Mouse (Mus musculus): ENCODE data around the gene Selenow. TPM values are rescaled to one million over a fixed set of nuclear protein-coding genes. Genes with fewer than 3 reads are reported as not detected.
A peak's percentile ranks its signal among the peaks of the same experiment; 100 is the strongest.

The Selenow gene
- polyA plus RNA-seq, 1 experiment from 2014 or later: 739 TPM

DNA sequence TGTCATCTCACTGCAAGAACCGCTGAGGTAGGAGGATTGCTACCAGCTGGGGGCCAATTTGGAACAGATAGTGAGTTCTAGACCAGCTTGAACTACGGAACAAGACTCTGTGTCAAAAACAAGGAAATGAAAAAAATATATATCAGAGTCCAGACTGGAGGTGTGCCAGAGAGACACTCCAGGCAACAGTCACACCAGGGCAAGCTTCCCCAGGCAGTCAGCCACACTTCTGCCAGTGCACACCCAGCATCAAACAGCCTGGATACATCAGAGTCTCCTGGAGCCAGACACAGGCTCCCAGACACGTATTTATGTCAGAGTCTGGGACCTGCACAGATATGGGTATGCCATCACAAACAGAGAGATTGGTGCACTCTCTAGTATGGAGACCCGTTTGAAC is 39.0 kb upstream of the Selenow start:
- WGBS: 50% methylated on average over 4 of the region's 4 CpGs
- Histone ChIP-seq H3K4me2 (ENCODE audit: low read depth, low read length) (no peak overlapping the region), H3K4me3 (replicated peaks; ENCODE audit: low read length) (no peak overlapping the region), H3K36me3 (ENCODE audit: control insufficient read depth, insufficient read depth, low read length) (peaks cover 13% of the 10 kb centered on the region; the same call in 1 of the 2 replicates), H3K9ac (ENCODE audit: low read length) (no peak overlapping the region), H3K27me3 (ENCODE audit: control insufficient read depth, insufficient read depth, low read length) (no peaks in the 10 kb centered on the region), H3K27ac (ENCODE audit: low read length) (peak overlapping the region; percentile 98), H3K4me1 (ENCODE audit: control insufficient read depth, insufficient read depth, low read length) (peaks cover 44% of the 10 kb centered on the region), H3K9me3 (replicated peaks; ENCODE audit: control insufficient read depth, low read length) (no peaks in the 10 kb centered on the region)
- ATAC-seq (ENCODE audit: insufficient read depth, low FRiP score): no peak

DNA sequence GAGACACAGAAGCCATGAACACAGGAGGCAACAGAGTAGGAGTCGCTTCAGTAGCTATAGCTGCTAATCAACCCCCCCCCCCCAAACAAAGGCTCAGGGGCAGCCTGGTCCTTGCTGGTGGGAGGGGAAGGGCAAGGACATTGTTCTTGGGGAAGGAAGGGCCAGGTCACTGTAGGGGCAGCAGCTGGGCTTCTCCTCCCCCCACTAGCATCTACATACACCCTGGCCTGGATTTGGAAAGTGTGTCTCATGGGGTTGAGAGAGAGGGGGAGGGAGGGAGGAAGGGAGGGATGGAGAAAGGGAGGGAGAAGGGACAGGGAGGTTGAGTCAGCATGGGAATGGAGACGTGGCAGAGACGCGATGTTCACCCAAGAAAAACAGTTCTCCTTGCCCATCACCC is 38.5 kb upstream of the Selenow start:
- no peaks in the 10 kb centered on the region for H3K27me3 ChIP-seq (ENCODE audit: control insufficient read depth, insufficient read depth, low read length)
- H3K4me1 ChIP-seq (ENCODE audit: control insufficient read depth, insufficient read depth, low read length): peaks cover 43% of the 10 kb centered on the region
- ATAC-seq (ENCODE audit: insufficient read depth, low FRiP score): no peak
- H3K27ac ChIP-seq (ENCODE audit: low read length): 0 out of 2 replicates have a peak overlapping the region, but pooled peaks have one; percentile 98
- no peak overlapping the region for H3K9ac ChIP-seq (ENCODE audit: low read length)
- no peak overlapping the region for H3K4me3 ChIP-seq (replicated peaks; ENCODE audit: low read length)
- H3K4me2 ChIP-seq (ENCODE audit: low read depth, low read length): no peak overlapping the region
- H3K36me3 ChIP-seq (ENCODE audit: control insufficient read depth, insufficient read depth, low read length): peaks cover 13% of the 10 kb centered on the region; the same call in 1 of the 2 replicates
- WGBS: 39% methylated on average over 4 of the region's 4 CpGs
- H3K9me3 ChIP-seq (replicated peaks; ENCODE audit: control insufficient read depth, low read length): no peaks in the 10 kb centered on the region

DNA sequence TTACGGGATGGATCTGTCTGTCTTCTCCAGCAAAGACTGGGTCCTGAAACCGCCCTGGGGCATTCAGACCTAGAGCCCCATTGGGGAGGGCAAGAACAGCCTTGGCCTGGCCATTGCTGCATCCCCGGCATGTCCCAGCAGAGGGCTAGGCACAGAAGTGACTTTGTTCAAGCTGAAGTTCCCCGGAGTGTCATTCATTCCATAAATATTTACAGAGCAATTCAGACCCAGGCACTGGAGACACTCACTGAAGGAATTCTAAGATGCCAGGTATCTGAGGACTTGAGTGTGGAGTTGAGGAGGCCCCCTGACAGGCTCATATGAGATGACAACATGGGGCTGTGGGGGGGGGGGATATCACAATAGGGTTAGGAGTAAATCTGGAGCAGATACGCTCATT is 33.9 kb upstream of the Selenow start:
- Histone ChIP-seq H3K4me2 (ENCODE audit: low read depth, low read length) (no peak overlapping the region), H3K36me3 (ENCODE audit: control insufficient read depth, insufficient read depth, low read length) (peaks cover 26% of the 10 kb centered on the region), H3K9ac (ENCODE audit: low read length) (no peak overlapping the region), H3K27ac (ENCODE audit: low read length) (no peak overlapping the region; the same call in 1 of the 2 replicates), H3K9me3 (replicated peaks; ENCODE audit: control insufficient read depth, low read length) (peaks cover 3% of the 10 kb centered on the region; the same call in 1 of the 2 replicates), H3K27me3 (ENCODE audit: control insufficient read depth, insufficient read depth, low read length) (no peaks in the 10 kb centered on the region), H3K4me3 (replicated peaks; ENCODE audit: low read length) (no peak overlapping the region), H3K4me1 (ENCODE audit: control insufficient read depth, insufficient read depth, low read length) (0 out of 2 replicates have a peak, but pooled peaks cover 7% of the 10 kb centered on the region)
- 63% methylated on average over 5 of the region's 5 CpGs for WGBS
- no peak for ATAC-seq (ENCODE audit: insufficient read depth, low FRiP score)

DNA sequence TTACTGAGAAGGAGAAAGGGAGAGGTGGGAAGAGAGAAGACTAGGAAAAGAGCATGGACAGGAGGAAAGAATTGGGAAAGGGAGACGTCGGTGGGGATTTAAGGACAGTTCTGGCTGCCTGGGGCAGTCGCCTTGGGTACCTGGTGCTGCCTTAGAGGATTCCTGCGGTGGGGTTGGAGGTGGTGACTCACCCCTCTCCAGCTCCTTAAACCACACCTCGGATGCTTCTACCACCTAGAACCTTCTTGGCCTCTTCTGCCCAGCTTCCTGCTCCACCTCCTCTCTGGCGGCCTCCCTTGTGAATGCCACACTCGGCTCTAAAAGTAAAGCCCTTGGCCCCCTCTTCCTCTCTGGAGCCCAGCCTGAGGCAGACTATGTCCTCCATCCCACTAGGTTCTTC is 33.3 kb upstream of the Selenow start:
- Histone ChIP-seq H3K27ac (ENCODE audit: low read length) (peak overlapping the region; percentile 42), H3K27me3 (ENCODE audit: control insufficient read depth, insufficient read depth, low read length) (no peaks in the 10 kb centered on the region), H3K36me3 (ENCODE audit: control insufficient read depth, insufficient read depth, low read length) (peaks cover 26% of the 10 kb centered on the region), H3K4me3 (replicated peaks; ENCODE audit: low read length) (no peak overlapping the region), H3K9ac (ENCODE audit: low read length) (0 out of 2 replicates have a peak overlapping the region, but pooled peaks have one; percentile 22), H3K9me3 (replicated peaks; ENCODE audit: control insufficient read depth, low read length) (peaks cover 3% of the 10 kb centered on the region; the same call in 1 of the 2 replicates), H3K4me2 (ENCODE audit: low read depth, low read length) (peak overlapping the region; percentile 40), H3K4me1 (ENCODE audit: control insufficient read depth, insufficient read depth, low read length) (0 out of 2 replicates have a peak, but pooled peaks cover 4% of the 10 kb centered on the region)
- WGBS: 33% methylated on average over 7 of the region's 7 CpGs
- ATAC-seq (ENCODE audit: insufficient read depth, low FRiP score): peak; percentile 23; the same call in 1 of the 2 replicates

DNA sequence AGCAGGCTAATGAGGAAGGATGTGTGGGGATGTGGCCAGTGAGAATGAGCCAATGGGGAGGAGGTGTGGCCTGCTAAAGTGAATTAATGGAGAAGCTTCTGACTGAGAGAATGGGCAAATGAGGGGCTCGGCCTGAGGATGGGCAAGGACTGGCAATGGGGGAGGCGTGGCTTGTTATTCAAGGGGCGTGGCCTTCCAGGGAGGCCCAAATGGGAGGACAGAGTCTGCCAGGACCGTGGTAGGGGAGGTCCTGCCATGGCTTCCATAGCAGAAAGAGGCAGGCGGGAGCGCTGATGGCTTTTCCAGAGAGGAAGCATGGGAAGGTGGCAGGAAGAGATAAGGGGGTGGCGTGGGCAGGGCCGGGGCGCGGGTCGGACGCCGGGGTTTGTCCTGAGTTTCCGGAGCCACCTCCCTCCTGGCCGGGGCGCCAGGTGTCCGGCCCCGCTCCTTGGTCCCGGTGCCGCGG is 32.8 kb upstream of the Selenow start:
- peak overlapping the region; percentile 42 for H3K27ac ChIP-seq (ENCODE audit: low read length)
- peaks cover 3% of the 10 kb centered on the region; the same call in 1 of the 2 replicates for H3K9me3 ChIP-seq (replicated peaks; ENCODE audit: control insufficient read depth, low read length)
- 14% methylated on average over 21 of the region's 21 CpGs for WGBS
- peaks cover 27% of the 10 kb centered on the region for H3K36me3 ChIP-seq (ENCODE audit: control insufficient read depth, insufficient read depth, low read length)
- H3K4me2 ChIP-seq (ENCODE audit: low read depth, low read length): peak overlapping the region; percentile 40
- peak; percentile 56 for ATAC-seq (ENCODE audit: insufficient read depth, low FRiP score)
- 0 out of 2 replicates have a peak overlapping the region, but pooled peaks have one; percentile 3 for H3K4me3 ChIP-seq (replicated peaks; ENCODE audit: low read length)
- 0 out of 2 replicates have a peak overlapping the region, but pooled peaks have one; percentile 22 for H3K9ac ChIP-seq (ENCODE audit: low read length)
- 0 out of 2 replicates have a peak, but pooled peaks cover 4% of the 10 kb centered on the region for H3K4me1 ChIP-seq (ENCODE audit: control insufficient read depth, insufficient read depth, low read length)
- H3K27me3 ChIP-seq (ENCODE audit: control insufficient read depth, insufficient read depth, low read length): no peaks in the 10 kb centered on the region

DNA sequence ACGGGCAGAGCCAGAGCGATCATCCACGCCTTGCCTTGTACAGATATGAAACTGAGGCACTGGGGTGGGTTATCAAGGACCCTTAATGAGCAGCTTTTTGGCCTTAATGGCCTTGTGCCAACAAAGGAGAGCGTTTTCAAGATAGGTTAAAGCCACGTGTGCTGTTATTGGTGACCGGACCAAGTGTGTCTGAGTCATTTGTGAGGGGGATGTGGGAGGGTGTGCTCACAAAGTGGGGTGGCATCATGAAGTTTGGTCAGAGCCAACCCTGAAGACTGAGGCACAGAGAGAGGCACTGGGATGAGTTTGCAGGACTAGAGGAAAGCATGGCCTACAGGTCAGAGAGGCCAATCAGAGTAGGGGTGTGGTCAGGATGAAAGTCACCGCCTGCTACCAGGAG is 32.2 kb upstream of the Selenow start:
- ATAC-seq (ENCODE audit: insufficient read depth, low FRiP score): 0 out of 2 replicates have a peak, but pooled peaks have one; percentile 8
- Histone ChIP-seq H3K4me1 (ENCODE audit: control insufficient read depth, insufficient read depth, low read length) (0 out of 2 replicates have a peak, but pooled peaks cover 4% of the 10 kb centered on the region), H3K4me2 (ENCODE audit: low read depth, low read length) (no peak overlapping the region), H3K9ac (ENCODE audit: low read length) (no peak overlapping the region), H3K9me3 (replicated peaks; ENCODE audit: control insufficient read depth, low read length) (peaks cover 3% of the 10 kb centered on the region; the same call in 1 of the 2 replicates), H3K4me3 (replicated peaks; ENCODE audit: low read length) (no peak overlapping the region), H3K36me3 (ENCODE audit: control insufficient read depth, insufficient read depth, low read length) (peaks cover 32% of the 10 kb centered on the region), H3K27ac (ENCODE audit: low read length) (no peak overlapping the region), H3K27me3 (ENCODE audit: control insufficient read depth, insufficient read depth, low read length) (no peaks in the 10 kb centered on the region)
- 85% methylated on average over 7 of the region's 7 CpGs for WGBS

GRCm38 (mm10) chr7:15953307-15954074 is 31.3 kb upstream of the Selenow start:
- ATAC-seq (ENCODE audit: insufficient read depth, low FRiP score): no peak
- Histone ChIP-seq H3K27ac (ENCODE audit: low read length) (no peak overlapping the region), H3K4me2 (ENCODE audit: low read depth, low read length) (no peak overlapping the region), H3K9ac (ENCODE audit: low read length) (no peak overlapping the region), H3K27me3 (ENCODE audit: control insufficient read depth, insufficient read depth, low read length) (no peaks in the 10 kb centered on the region), H3K36me3 (ENCODE audit: control insufficient read depth, insufficient read depth, low read length) (peaks cover 35% of the 10 kb centered on the region), H3K4me3 (replicated peaks; ENCODE audit: low read length) (no peak overlapping the region), H3K4me1 (ENCODE audit: control insufficient read depth, insufficient read depth, low read length) (peaks cover 9% of the 10 kb centered on the region; the same call in 1 of the 2 replicates), H3K9me3 (replicated peaks; ENCODE audit: control insufficient read depth, low read length) (peaks cover 3% of the 10 kb centered on the region; the same call in 1 of the 2 replicates)
- 87% methylated on average over 13 of the region's 13 CpGs for WGBS

- no peak overlapping the region for H3K27ac ChIP-seq (ENCODE audit: low read length)
- peaks cover 32% of the 10 kb centered on the region for H3K36me3 ChIP-seq (ENCODE audit: control insufficient read depth, insufficient read depth, low read length)
- H3K4me3 ChIP-seq (replicated peaks; ENCODE audit: low read length): no peak overlapping the region
- ATAC-seq (ENCODE audit: insufficient read depth, low FRiP score): no peak
- peaks cover 3% of the 10 kb centered on the region; the same call in 1 of the 2 replicates for H3K9me3 ChIP-seq (replicated peaks; ENCODE audit: control insufficient read depth, low read length)
- no peak overlapping the region for H3K9ac ChIP-seq (ENCODE audit: low read length)
- H3K27me3 ChIP-seq (ENCODE audit: control insufficient read depth, insufficient read depth, low read length): no peaks in the 10 kb centered on the region
- H3K4me1 ChIP-seq (ENCODE audit: control insufficient read depth, insufficient read depth, low read length): peaks cover 13% of the 10 kb centered on the region
- no peak overlapping the region for H3K4me2 ChIP-seq (ENCODE audit: low read depth, low read length)
- WGBS: 62% methylated on average over 3 of the region's 3 CpGs
These were observed 30.2 kb upstream of the Selenow start for GRCm38 (mm10) chr7:15952416-15952815.

GRCm38 (mm10) chr7:15950008-15950407 is 27.8 kb upstream of the Selenow start:
- H3K4me3 ChIP-seq (replicated peaks; ENCODE audit: low read length): no peak overlapping the region
- 83% methylated on average over 15 of the region's 15 CpGs for WGBS

More at GRCm38 (mm10) chr7:15950008-15950407, 27.8 kb upstream of the Selenow start:
- no peak for ATAC-seq (ENCODE audit: insufficient read depth, low FRiP score)
- Histone ChIP-seq H3K4me2 (ENCODE audit: low read depth, low read length) (no peak overlapping the region), H3K27ac (ENCODE audit: low read length) (no peak overlapping the region), H3K9me3 (replicated peaks; ENCODE audit: control insufficient read depth, low read length) (peaks cover 3% of the 10 kb centered on the region; the same call in 1 of the 2 replicates), H3K27me3 (ENCODE audit: control insufficient read depth, insufficient read depth, low read length) (no peaks in the 10 kb centered on the region), H3K4me1 (ENCODE audit: control insufficient read depth, insufficient read depth, low read length) (peaks cover 11% of the 10 kb centered on the region), H3K9ac (ENCODE audit: low read length) (no peak overlapping the region), H3K36me3 (ENCODE audit: control insufficient read depth, insufficient read depth, low read length) (peaks cover 22% of the 10 kb centered on the region)

Data from stomach, embryonic 16.5 days (tissue).